Mouse (Mus musculus) CD8-positive naive resting alpha-beta T cell, adult 2 months (primary cell): ENCODE results near the gene Klri2.
"Not testable (repeated sequence)": the region's sequence is repeated elsewhere in the genome, so short reads cannot be mapped to it uniquely, and the experiment has no call there.

ENCODE experiments used
- DNase-seq, 2 experiments: peaks; one replicate each; pipeline ENCODE4 v3.0.0; 2022; ENCODE audit warnings: low read depth in 2 of 2, low spot score in 2 of 2

Gene Klri2

GRCm38 (mm10) chr6:129740069-129740721, at the start of gene Klri2:
Klri2 (minus strand) TSS chr6:129740484.
- DNase-seq, result no peak

- DNase-seq, result not testable (repeated sequence)
These were observed 43.9 kb upstream of the Klri2 start, which contains the start of gene Gm156 for GRCm38 (mm10) chr6:129784170-129784569. Gm156 (minus strand) TSS chr6:129784270.

GRCm38 (mm10) chr6:129747654-129748032, 7.4 kb upstream of the Klri2 start:
- peak; percentile 4 to 7 for DNase-seq

GRCm38 (mm10) chr6:129747016-129747653, 6.9 kb upstream of the Klri2 start:
- peak; percentile 45 to 54 for DNase-seq

- DNase-seq, result peak in 1 of 2 experiments; percentile 3
These were observed 5.9 kb upstream of the Klri2 start for GRCm38 (mm10) chr6:129746151-129746550.

GRCm38 (mm10) chr6:129736414-129736813, 3.9 kb downstream of the Klri2 start:
- DNase-seq, result no peak

GRCm38 (mm10) chr6:129727237-129727636, 13.0 kb downstream of the Klri2 start:
- DNase-seq, result no peak

- DNase-seq, result no peak
These were observed 18.9 kb downstream of the Klri2 start for GRCm38 (mm10) chr6:129721390-129721789.

- DNase-seq, result no peak
These were observed 19.8 kb downstream of the Klri2 start for GRCm38 (mm10) chr6:129720487-129720886.

- DNase-seq, result no peak
These were observed 23.3 kb downstream of the Klri2 start, which contains the start of gene Klri1 for GRCm38 (mm10) chr6:129717032-129717431. Klri1 (minus strand) TSS chr6:129717132.

GRCm38 (mm10) chr6:129713566-129713965, 26.7 kb downstream of the Klri2 start:
- no peak for DNase-seq

- not testable (repeated sequence) for DNase-seq
These were observed 48.8 kb downstream of the Klri2 start for GRCm38 (mm10) chr6:129691436-129691835.

- peak; percentile 42 to 55 for DNase-seq
These were observed 59.9 kb downstream of the Klri2 start for GRCm38 (mm10) chr6:129680379-129680778.
